Mouse (Mus musculus): ENCODE measurements around the gene Gm26602. TPM values are rescaled to one million over a fixed set of nuclear protein-coding genes. Genes with fewer than 3 reads are reported as not detected.

Gene Gm26602
- polyA plus RNA-seq, 1 experiment from 2014 or later, result 2.6 TPM

GRCm38 (mm10) chr10:79896306-79896705 lies 14.3 kb upstream of the Gm26602 start:
- no peak for ATAC-seq
- no peaks in the 10 kb centered on the region for H3K9me3 ChIP-seq (replicated peaks; ENCODE audit: control insufficient read depth, low read length, poor library complexity, severe bottlenecking)
- no peak overlapping the region for H3K4me2 ChIP-seq (ENCODE audit: low read length)
- H3K27ac ChIP-seq (ENCODE audit: low read length), result no peak overlapping the region
- no peak overlapping the region for H3K4me3 ChIP-seq (ENCODE audit: low read depth, low read length)
- H3K36me3 ChIP-seq (ENCODE audit: control insufficient read depth, insufficient read depth, low read length), result peaks cover 21% of the 10 kb centered on the region
- H3K27me3 ChIP-seq (ENCODE audit: control insufficient read depth, insufficient read depth, low read depth, low read length), result no peaks in the 10 kb centered on the region
- no peaks in the 10 kb centered on the region for H3K4me1 ChIP-seq (ENCODE audit: control insufficient read depth, insufficient read depth, low read length)
- 87% methylated on average over 16 of the region's 16 CpGs for WGBS
- no peak overlapping the region for H3K9ac ChIP-seq (ENCODE audit: low read depth, low read length)

- Histone ChIP-seq H3K9ac (ENCODE audit: low read depth, low read length) (no peak overlapping the region), H3K4me3 (ENCODE audit: low read depth, low read length) (no peak overlapping the region), H3K27me3 (ENCODE audit: control insufficient read depth, insufficient read depth, low read depth, low read length) (no peaks in the 10 kb centered on the region), H3K9me3 (replicated peaks; ENCODE audit: control insufficient read depth, low read length, poor library complexity, severe bottlenecking) (no peaks in the 10 kb centered on the region), H3K4me2 (ENCODE audit: low read length) (no peak overlapping the region), H3K36me3 (ENCODE audit: control insufficient read depth, insufficient read depth, low read length) (peaks cover 21% of the 10 kb centered on the region), H3K4me1 (ENCODE audit: control insufficient read depth, insufficient read depth, low read length) (no peaks in the 10 kb centered on the region), H3K27ac (ENCODE audit: low read length) (no peak overlapping the region)
- 88% methylated on average over 13 of the region's 13 CpGs for WGBS
- no peak for ATAC-seq
These were observed 13.8 kb upstream of the Gm26602 start for GRCm38 (mm10) chr10:79896814-79897213.

- no peak overlapping the region for H3K4me3 ChIP-seq (ENCODE audit: low read depth, low read length)
- H3K27me3 ChIP-seq (ENCODE audit: control insufficient read depth, insufficient read depth, low read depth, low read length), result no peaks in the 10 kb centered on the region
- WGBS, result 55% methylated on average over 20 of the region's 20 CpGs
- ATAC-seq, result no peak
- no peaks in the 10 kb centered on the region for H3K4me1 ChIP-seq (ENCODE audit: control insufficient read depth, insufficient read depth, low read length)
- H3K4me2 ChIP-seq (ENCODE audit: low read length), result no peak overlapping the region
- no peak overlapping the region for H3K27ac ChIP-seq (ENCODE audit: low read length)
- no peak overlapping the region for H3K9ac ChIP-seq (ENCODE audit: low read depth, low read length)
- H3K36me3 ChIP-seq (ENCODE audit: control insufficient read depth, insufficient read depth, low read length), result peaks cover 21% of the 10 kb centered on the region
- no peaks in the 10 kb centered on the region for H3K9me3 ChIP-seq (replicated peaks; ENCODE audit: control insufficient read depth, low read length, poor library complexity, severe bottlenecking)
These were observed 13.1 kb upstream of the Gm26602 start for GRCm38 (mm10) chr10:79897316-79898245.

- H3K9ac ChIP-seq (ENCODE audit: low read depth, low read length), result no peak overlapping the region
- H3K36me3 ChIP-seq (ENCODE audit: control insufficient read depth, insufficient read depth, low read length), result peaks cover 26% of the 10 kb centered on the region
- 14% methylated on average over 2 of the region's 2 CpGs for WGBS
- peak; percentile 55 for ATAC-seq
- no peaks in the 10 kb centered on the region for H3K27me3 ChIP-seq (ENCODE audit: control insufficient read depth, insufficient read depth, low read depth, low read length)
- H3K4me1 ChIP-seq (ENCODE audit: control insufficient read depth, insufficient read depth, low read length), result no peaks in the 10 kb centered on the region
- H3K4me2 ChIP-seq (ENCODE audit: low read length), result no peak overlapping the region
- no peaks in the 10 kb centered on the region for H3K9me3 ChIP-seq (replicated peaks; ENCODE audit: control insufficient read depth, low read length, poor library complexity, severe bottlenecking)
- peak overlapping the region; percentile 55; the same call in 1 of the 2 replicates for H3K27ac ChIP-seq (ENCODE audit: low read length)
- H3K4me3 ChIP-seq (ENCODE audit: low read depth, low read length), result no peak overlapping the region
These were observed 9.7 kb upstream of the Gm26602 start for GRCm38 (mm10) chr10:79900951-79901410.

- ATAC-seq, result no peak
- H3K36me3 ChIP-seq (ENCODE audit: control insufficient read depth, insufficient read depth, low read length), result peaks cover 20% of the 10 kb centered on the region; the same call in 1 of the 2 replicates
- WGBS, result 90% methylated on average over 9 of the region's 9 CpGs
These were observed 3.9 kb upstream of the Gm26602 start for GRCm38 (mm10) chr10:79906712-79907111.

GRCm38 (mm10) chr10:79907415-79907814 lies 3.2 kb upstream of the Gm26602 start:
- Histone ChIP-seq H3K27ac (ENCODE audit: low read length) (no peak overlapping the region), H3K9me3 (replicated peaks; ENCODE audit: control insufficient read depth, low read length, poor library complexity, severe bottlenecking) (no peaks in the 10 kb centered on the region), H3K36me3 (ENCODE audit: control insufficient read depth, insufficient read depth, low read length) (peaks cover 25% of the 10 kb centered on the region; the same call in 1 of the 2 replicates), H3K4me2 (ENCODE audit: low read length) (no peak overlapping the region), H3K27me3 (ENCODE audit: control insufficient read depth, insufficient read depth, low read depth, low read length) (no peaks in the 10 kb centered on the region), H3K4me3 (ENCODE audit: low read depth, low read length) (no peak overlapping the region), H3K4me1 (ENCODE audit: control insufficient read depth, insufficient read depth, low read length) (peaks cover 5% of the 10 kb centered on the region; the same call in 1 of the 2 replicates), H3K9ac (ENCODE audit: low read depth, low read length) (no peak overlapping the region)
- 94% methylated on average over 10 of the region's 10 CpGs for WGBS
- ATAC-seq, result no peak

More at GRCm38 (mm10) chr10:79906712-79907111, 3.9 kb upstream of the Gm26602 start:
- Histone ChIP-seq H3K4me1 (ENCODE audit: control insufficient read depth, insufficient read depth, low read length) (peaks cover 5% of the 10 kb centered on the region; the same call in 1 of the 2 replicates), H3K27ac (ENCODE audit: low read length) (no peak overlapping the region), H3K4me2 (ENCODE audit: low read length) (no peak overlapping the region), H3K27me3 (ENCODE audit: control insufficient read depth, insufficient read depth, low read depth, low read length) (no peaks in the 10 kb centered on the region), H3K9me3 (replicated peaks; ENCODE audit: control insufficient read depth, low read length, poor library complexity, severe bottlenecking) (no peaks in the 10 kb centered on the region), H3K9ac (ENCODE audit: low read depth, low read length) (no peak overlapping the region), H3K4me3 (ENCODE audit: low read depth, low read length) (no peak overlapping the region)

GRCm38 (mm10) chr10:79908167-79909091 lies 2.2 kb upstream of the Gm26602 start, which contains the start of gene Med16:
Med16 (minus strand) TSS chr10:79908923.
- peaks cover 24% of the 10 kb centered on the region; the same call in 1 of the 2 replicates for H3K36me3 ChIP-seq (ENCODE audit: control insufficient read depth, insufficient read depth, low read length)
- H3K4me3 ChIP-seq (ENCODE audit: low read depth, low read length), result peak within 1 kb of the TSS; percentile 84
- ATAC-seq, result peak; percentile 88

GRCm38 (mm10) chr10:79909092-79909922 lies 1.3 kb upstream of the Gm26602 start:
- 24% methylated on average over 14 of the region's 14 CpGs for WGBS

More at GRCm38 (mm10) chr10:79908167-79909091, 2.2 kb upstream of the Gm26602 start, which contains the start of gene Med16:
- Histone ChIP-seq H3K27me3 (ENCODE audit: control insufficient read depth, insufficient read depth, low read depth, low read length) (no peaks in the 10 kb centered on the region), H3K9ac (ENCODE audit: low read depth, low read length) (peak within 1 kb of the TSS; percentile 97), H3K4me2 (ENCODE audit: low read length) (peak within 1 kb of the TSS; percentile 56), H3K4me1 (ENCODE audit: control insufficient read depth, insufficient read depth, low read length) (peaks cover 5% of the 10 kb centered on the region; the same call in 1 of the 2 replicates), H3K9me3 (replicated peaks; ENCODE audit: control insufficient read depth, low read length, poor library complexity, severe bottlenecking) (no peaks in the 10 kb centered on the region), H3K27ac (ENCODE audit: low read length) (peak within 1 kb of the TSS; percentile 99)
- WGBS, result 1% methylated on average over 52 of the region's 52 CpGs

More at GRCm38 (mm10) chr10:79909092-79909922, 1.3 kb upstream of the Gm26602 start:
- Histone ChIP-seq H3K4me3 (ENCODE audit: low read depth, low read length) (peak overlapping the region; percentile 22), H3K4me1 (ENCODE audit: control insufficient read depth, insufficient read depth, low read length) (peaks cover 9% of the 10 kb centered on the region; the same call in 1 of the 2 replicates), H3K36me3 (ENCODE audit: control insufficient read depth, insufficient read depth, low read length) (peaks cover 24% of the 10 kb centered on the region; the same call in 1 of the 2 replicates), H3K9me3 (replicated peaks; ENCODE audit: control insufficient read depth, low read length, poor library complexity, severe bottlenecking) (no peaks in the 10 kb centered on the region), H3K9ac (ENCODE audit: low read depth, low read length) (peak overlapping the region; percentile 60), H3K27ac (ENCODE audit: low read length) (peak overlapping the region; percentile 99), H3K27me3 (ENCODE audit: control insufficient read depth, insufficient read depth, low read depth, low read length) (no peaks in the 10 kb centered on the region), H3K4me2 (ENCODE audit: low read length) (peak overlapping the region; percentile 42)
- ATAC-seq, result peak; percentile 69

All from midbrain, embryonic 16.5 days (tissue).